9 mouse cellular contexts compared by ENCODE assay signal in the genomic region with DNA sequence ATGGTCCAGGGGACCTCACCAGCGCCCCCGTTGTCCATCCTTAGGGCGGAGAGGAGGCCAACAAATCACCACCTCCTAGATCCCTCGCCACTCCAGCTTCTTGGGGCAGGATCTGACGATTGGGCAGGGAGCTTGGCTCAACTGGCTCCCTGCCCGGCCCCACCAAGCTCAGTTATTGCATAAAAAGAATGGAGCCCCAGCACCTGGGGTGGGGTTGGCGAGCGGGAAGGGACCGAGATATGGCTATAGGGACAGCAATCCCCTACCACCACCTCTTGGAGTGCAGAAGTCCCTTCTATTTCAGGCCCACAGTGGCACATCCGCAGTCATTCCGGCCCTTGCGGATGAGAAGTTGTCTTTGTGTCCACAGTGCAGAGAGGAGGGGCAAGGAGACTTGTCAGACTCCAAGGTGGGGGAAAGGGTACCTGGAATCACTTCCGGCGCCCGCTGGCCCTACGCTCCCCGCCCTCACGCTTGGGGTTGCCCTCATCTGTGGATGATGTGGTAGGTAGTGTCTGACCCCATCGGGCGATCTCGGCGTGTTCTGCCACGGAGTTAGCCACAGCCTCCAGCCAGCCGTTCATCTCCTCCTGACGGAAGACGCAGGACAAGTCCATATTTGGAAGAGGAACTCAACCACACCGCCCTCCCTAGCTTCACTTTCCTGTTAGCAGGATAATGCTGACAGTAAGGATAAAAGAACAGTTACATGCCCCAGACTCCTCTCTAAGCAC. TPM values are rescaled to one million over a fixed set of nuclear protein-coding genes. Genes with fewer than 3 reads are reported as not detected.
DNase-seq lines count a peak whose midpoint lies in the region; ATAC-seq lines count a peak whose summit lies in the region.
"Had no signal": no experiment of that assay in that cellular context is flagged by ENCODE, and none has a peak within 500 bp of the region (broad histone marks: within the 10 kb centered on the region; RNA-seq: fewer than 3 reads in every experiment).

Gm20479 (minus strand) TSS at position 559 of the 734 bp plus-strand sequence.

- peak; percentile 32 for DNase-seq in embryo, embryonic 11 days
- no peak for DNase-seq in embryo, embryonic 9.5 days (ENCODE audit: extremely low spot score)
- peak; percentile 74 for DNase-seq in liver, embryonic 11.5 days (ENCODE audit: low spot score)
- no peak for DNase-seq in frontal cortex, postnatal 10 days (ENCODE audit: low spot score in 2 of 2)
- DNase-seq in cerebellum, postnatal 25 days: no peak

- peaks cover 33% of the 10 kb centered on the region for H3K4me1 ChIP-seq in liver, embryonic 11.5 days (replicated peaks; ENCODE audit: control insufficient read depth, insufficient read depth, low read length)
- H3K4me1 ChIP-seq in neural tube, embryonic 12.5 days: peaks cover 18% of the 10 kb centered on the region

- peak within 1 kb of the TSS; percentile 69 for H3K4me2 ChIP-seq in liver, embryonic 11.5 days
- H3K4me2 ChIP-seq in neural tube, embryonic 12.5 days (replicated peaks): peak within 1 kb of the TSS; percentile 77

- peak within 1 kb of the TSS; percentile 57 for H3K9ac ChIP-seq in liver, embryonic 11.5 days (ENCODE audit: low read depth, low read length)
- H3K9ac ChIP-seq in neural tube, embryonic 12.5 days: no peak within 1 kb of the TSS

- peak; percentile 23 for ATAC-seq in common myeloid progenitor, adult 5-6 weeks (replicated peaks; ENCODE audit: low read depth, poor library complexity, severe bottlenecking)
- ATAC-seq in hematopoietic stem cell, adult 5-6 weeks (replicated peaks in 1 of 2; ENCODE audit: insufficient read depth in 1 of 2, low FRiP score in 2 of 2, low TSS enrichment in 1 of 2, low read depth in 1 of 2, poor library complexity in 2 of 2, severe bottlenecking in 2 of 2): peak; percentile 17 to 18; a peak in 3 of 4 replicates
- no peak for ATAC-seq in liver, embryonic 11.5 days (replicated peaks; ENCODE audit: low FRiP score)
- ATAC-seq in neural tube, embryonic 12.5 days (ENCODE audit: low FRiP score, low read depth): no peak

- 3% methylated on average over 27 of the region's 27 CpGs for WGBS in liver, embryonic 11.5 days
- 5% methylated on average over 27 of the region's 27 CpGs for WGBS in neural tube, embryonic 12.5 days

- H3K27ac ChIP-seq in liver, embryonic 11.5 days (ENCODE audit: low read depth, low read length): peak within 1 kb of the TSS; percentile 82
- no peak within 1 kb of the TSS for H3K27ac ChIP-seq in neural tube, embryonic 12.5 days

- H3K4me3 ChIP-seq in liver, embryonic 11.5 days (ENCODE audit: low read depth, low read length): peak within 1 kb of the TSS; percentile 73
- peak within 1 kb of the TSS; percentile 69 for H3K4me3 ChIP-seq in neural tube, embryonic 12.5 days

- H3K36me3 ChIP-seq in liver, embryonic 11.5 days (ENCODE audit: control insufficient read depth, insufficient read depth, low read length): no peaks in the 10 kb centered on the region
- H3K36me3 ChIP-seq in neural tube, embryonic 12.5 days: peaks cover 17% of the 10 kb centered on the region

- H3K27me3 ChIP-seq in liver, embryonic 11.5 days (replicated peaks; ENCODE audit: control insufficient read depth, insufficient read depth, low read length): no peaks in the 10 kb centered on the region
- peaks cover 21% of the 10 kb centered on the region for H3K27me3 ChIP-seq in neural tube, embryonic 12.5 days (replicated peaks)
- H3K27me3 ChIP-seq: Patski had no signal

- H3K9me3 ChIP-seq in liver, embryonic 11.5 days (ENCODE audit: control insufficient read depth, low read length): 0 out of 2 replicates have a peak, but pooled peaks cover 2% of the 10 kb centered on the region
- H3K9me3 ChIP-seq in neural tube, embryonic 12.5 days: no peaks in the 10 kb centered on the region

RNA-seq across cellular contexts. Expression of gene Gm20479, which starts in this region (rescaled TPM):
- total RNA-seq in common myeloid progenitor, adult 5-6 weeks (2017): 2.2 TPM in 1 of 2 replicates, not detected in the other
- total RNA-seq in hematopoietic stem cell, adult 5-6 weeks (2017): not detected in 2 replicates
- 0.43 and 1.2 TPM in 2 replicates for polyA plus RNA-seq in liver, embryonic 11.5 days (2014; fragmentation: Nextera tagmentation; extraction: Ambion mirVana)
- polyA plus RNA-seq in neural tube, embryonic 12.5 days (2016; fragmentation: Nextera tagmentation; extraction: Ambion mirVana): 0.40 TPM in 1 of 2 replicates, not detected in the other

Comparison
In these comparisons a context has a peak if more than half of its experiments do, and no peak if none do; other contexts are left out.
1. DNase-seq: peak in embryo, embryonic 11 days (single experiment) and liver, embryonic 11.5 days (single experiment); none in embryo, embryonic 9.5 days (single experiment), frontal cortex, postnatal 10 days (0 of 2) and cerebellum, postnatal 25 days (0 of 2).
2. Peak in ATAC-seq in hematopoietic stem cell, adult 5-6 weeks; RNA of the gene not detected or under 1 TPM.